Mouse (Mus musculus) lung, postnatal 0 days (tissue): ENCODE data around the gene Cdk13.

ENCODE experiments used
- CTCF ChIP-seq: IDR thresholded peaks from 2 replicates; pipeline ENCODE4 v1.5.1; 2016; ENCODE audit warnings: antibody characterized with exemption, mild to moderate bottlenecking
- EP300 ChIP-seq: IDR thresholded peaks from 2 replicates; pipeline ENCODE4 v1.6.1; 2016; ENCODE audit warnings: antibody characterized with exemption, mild to moderate bottlenecking, control low read depth

DNA sequence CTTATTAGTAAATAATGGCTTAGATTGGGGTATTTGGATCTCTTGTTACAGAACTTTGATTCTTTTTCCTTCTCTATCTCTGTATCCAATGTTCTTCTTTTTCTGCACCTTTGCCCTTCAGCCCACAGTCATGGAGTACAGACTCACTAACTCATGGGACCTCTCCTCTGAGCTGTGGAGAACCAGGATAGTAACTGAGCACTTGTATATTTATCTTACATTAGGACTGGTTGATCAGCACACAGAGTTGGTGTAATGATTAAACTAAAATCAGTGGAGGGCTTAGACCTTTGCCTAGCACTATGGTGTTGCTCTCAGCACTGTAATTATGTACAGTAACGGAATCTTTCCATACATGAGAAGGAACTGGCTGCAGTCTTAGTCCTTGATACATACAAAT, 133.8 kb downstream of the Cdk13 start:
- TF ChIP-seq EP300 (no peak), CTCF (no peak)
